Mouse (Mus musculus) kidney, postnatal 0 days (tissue): ENCODE data around the gene Gm5475. TPM values are rescaled to one million over a fixed set of nuclear protein-coding genes. Genes with fewer than 3 reads are reported as not detected.

Experiments
- ATAC-seq: fragments of 200-750 bp; cut with Nextera tagmentation; replicated peaks from 2 replicates; pipeline ENCODE4 v1.8.0; 2017; ENCODE audit warnings: low read depth, moderate number of reproducible peaks, moderate TSS enrichment, moderate library complexity; ENCODE audit not compliant: low FRiP score
- DNase-seq: peaks from one replicate; pipeline ENCODE4 v3.0.0-alpha.2; 2016; ENCODE audit warnings: low spot score
- H3K27ac ChIP-seq: fragments of 300-500 bp; sonication (generic); 2 replicates; pipeline ENCODE4 v1.5.1; 2014; ENCODE audit warnings: mild to moderate bottlenecking
- H3K27me3 ChIP-seq: fragments of 300-500 bp; sonication (generic); 2 replicates; pipeline ENCODE4 v1.6.1; 2014; ENCODE audit warnings: low read length, mixed read lengths; ENCODE audit not compliant: insufficient read depth
- H3K36me3 ChIP-seq: fragments of 300-500 bp; sonication (generic); 2 replicates; pipeline ENCODE4 v1.6.1; 2014; ENCODE audit warnings: low read length, mixed read lengths; ENCODE audit not compliant: insufficient read depth
- H3K4me1 ChIP-seq: fragments of 300-500 bp; sonication (generic); replicated peaks from 2 replicates; pipeline ENCODE4 v1.6.1; 2014; ENCODE audit warnings: antibody characterized with exemption, low read length, mixed read lengths; ENCODE audit not compliant: insufficient read depth
- H3K4me2 ChIP-seq: fragments of 300-500 bp; sonication (generic); 2 replicates; pipeline ENCODE4 v1.6.1; 2014; ENCODE audit warnings: mild to moderate bottlenecking, low read length, moderate library complexity, mixed read lengths
- H3K4me3 ChIP-seq: fragments of 300-500 bp; sonication (generic); replicated peaks from 2 replicates; pipeline ENCODE4 v1.5.1; 2014; ENCODE audit warnings: low read depth, low read length
- H3K9ac ChIP-seq: fragments of 300-500 bp; sonication (generic); 2 replicates; pipeline ENCODE4 v1.6.1; 2014; ENCODE audit warnings: low read depth, low read length
- H3K9me3 ChIP-seq: fragments of 300-500 bp; sonication (generic); replicated peaks from 2 replicates; pipeline ENCODE4 v1.6.1; 2016; ENCODE audit warnings: low read length, inconsistent platforms, mixed read lengths
- CTCF ChIP-seq: IDR thresholded peaks from 2 replicates; pipeline ENCODE4 v1.5.1; 2016; ENCODE audit warnings: antibody characterized with exemption, low read depth, mild to moderate bottlenecking, moderate library complexity
- WGBS: fragments of 180-500 bp; shearing (Covaris S2); extraction: QIAGEN DNeasy Blood & Tissue Kit; methylation state at CpG from one replicate; pipeline ENCODE4 v1.1.7; 2014; 5-methylcytosine and 5-hydroxymethylcytosine counted together
- polyA plus RNA-seq: library from polyadenylated mRNA; unstranded; fragments of >200 nt; fragmentation: Nextera tagmentation; extraction: Ambion mirVana; gene quantifications from 2 replicates; pipeline ENCODE4 v1.2.1, GENCODE M21; 2015

Gene Gm5475
- polyA plus RNA-seq, 1 experiment from 2014 or later: 1.5 TPM

- no peak for ATAC-seq
- no peaks in the 10 kb centered on the region for H3K27me3 ChIP-seq
- no peak overlapping the region for H3K27ac ChIP-seq
- WGBS: 84% methylated on average over 17 of the region's 17 CpGs
- H3K4me2 ChIP-seq: no peak overlapping the region
- H3K36me3 ChIP-seq: no peaks in the 10 kb centered on the region
- H3K4me1 ChIP-seq: no peaks in the 10 kb centered on the region
- H3K4me3 ChIP-seq: no peak overlapping the region
- no peak for TF ChIP-seq CTCF
- DNase-seq: no peak
- H3K9ac ChIP-seq: no peak overlapping the region
- H3K9me3 ChIP-seq: no peaks in the 10 kb centered on the region
Measured at GRCm38 (mm10) chr15:100387544-100388223, 34.3 kb upstream of the Gm5475 start.

DNA sequence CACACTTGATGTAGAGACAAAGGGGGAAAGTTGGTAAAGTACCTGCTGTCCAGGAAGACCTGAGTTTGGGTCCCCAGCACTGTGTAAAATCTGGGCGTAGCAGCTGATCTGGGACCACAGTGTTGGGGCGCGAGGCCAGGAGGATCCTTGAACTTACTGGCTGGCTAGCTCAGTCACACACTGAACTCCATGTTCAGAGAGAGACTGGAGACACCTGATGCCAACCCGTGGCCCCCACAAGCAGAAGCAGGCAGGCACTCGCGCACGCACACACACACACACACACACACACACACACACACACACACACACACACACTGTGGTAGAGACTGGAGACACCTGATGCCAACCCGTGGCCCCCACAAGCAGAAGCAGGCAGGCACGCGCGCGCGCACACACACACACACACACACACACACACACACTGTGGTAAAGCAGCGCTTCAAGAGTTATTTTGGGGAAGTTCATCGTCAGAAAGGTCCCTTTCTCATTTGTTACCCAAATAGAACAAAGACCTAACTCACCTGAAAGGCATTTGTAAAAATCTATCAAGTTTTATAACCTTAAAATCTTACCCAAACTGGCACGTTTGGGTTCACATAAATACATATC lies 33.6 kb upstream of the Gm5475 start:
- H3K27ac ChIP-seq: no peak overlapping the region
- H3K9me3 ChIP-seq: no peaks in the 10 kb centered on the region
- no peak overlapping the region for H3K4me3 ChIP-seq
- H3K4me1 ChIP-seq: no peaks in the 10 kb centered on the region
- 71% methylated on average over 13 of the region's 16 CpGs for WGBS
- no peak overlapping the region for H3K4me2 ChIP-seq
- ATAC-seq: no peak
- no peaks in the 10 kb centered on the region for H3K27me3 ChIP-seq
- no peak overlapping the region for H3K9ac ChIP-seq
- TF ChIP-seq CTCF: no peak
- no peaks in the 10 kb centered on the region for H3K36me3 ChIP-seq
- DNase-seq: no peak

DNA sequence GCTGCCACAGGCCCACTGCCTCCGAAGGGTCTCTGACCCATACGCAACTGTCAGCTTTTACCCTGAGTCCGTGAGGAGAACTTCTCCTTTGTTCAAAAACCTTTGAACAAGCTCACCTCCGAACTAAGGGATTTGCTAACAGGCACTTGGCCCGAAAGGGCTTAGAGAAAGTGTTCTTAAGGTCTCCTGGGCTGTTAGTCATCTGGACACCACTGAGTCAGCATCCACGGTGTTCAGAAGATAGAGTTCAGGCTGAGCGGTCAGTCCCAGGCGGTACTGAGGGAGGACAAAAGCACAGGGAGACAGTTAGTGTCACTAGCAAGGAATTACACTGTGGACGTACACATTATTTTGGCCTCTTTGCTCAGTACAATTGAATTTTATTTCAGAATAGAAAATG lies 33.1 kb upstream of the Gm5475 start:
- no peak for ATAC-seq
- H3K4me3 ChIP-seq: no peak overlapping the region
- H3K36me3 ChIP-seq: peaks cover 2% of the 10 kb centered on the region; the same call in 1 of the 2 replicates
- no peaks in the 10 kb centered on the region for H3K9me3 ChIP-seq
- H3K4me2 ChIP-seq: no peak overlapping the region
- no peak overlapping the region for H3K9ac ChIP-seq
- H3K4me1 ChIP-seq: no peaks in the 10 kb centered on the region
- H3K27ac ChIP-seq: no peak overlapping the region
- 48% methylated on average over 9 of the region's 9 CpGs for WGBS
- peak; percentile 10 for DNase-seq
- TF ChIP-seq CTCF: no peak
- no peaks in the 10 kb centered on the region for H3K27me3 ChIP-seq

DNA sequence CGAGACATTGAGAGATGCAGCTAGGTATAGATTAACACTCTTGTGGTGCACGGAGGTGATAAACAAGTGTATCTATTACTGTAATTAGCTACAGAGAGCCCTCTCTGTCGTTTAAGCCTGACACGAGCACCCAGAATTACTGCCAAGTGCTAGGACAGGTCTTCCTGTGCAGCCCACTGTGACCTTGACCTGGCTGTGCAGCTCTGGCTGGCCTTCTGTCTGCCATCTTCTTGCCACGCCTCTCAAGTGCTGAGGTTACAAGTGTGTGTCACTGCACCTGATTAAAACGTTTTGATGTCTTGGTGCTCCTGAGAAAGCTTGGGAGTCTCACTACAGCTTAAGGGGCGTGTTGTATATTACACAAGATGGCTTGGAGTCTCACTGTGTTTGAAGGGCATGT lies 30.9 kb upstream of the Gm5475 start:
- WGBS: 46% methylated on average over 7 of the region's 7 CpGs
- H3K36me3 ChIP-seq: peaks cover 24% of the 10 kb centered on the region
- ATAC-seq: no peak
- H3K4me3 ChIP-seq: no peak overlapping the region
- no peak overlapping the region for H3K27ac ChIP-seq
- DNase-seq: no peak
- no peaks in the 10 kb centered on the region for H3K9me3 ChIP-seq
- no peak overlapping the region for H3K4me2 ChIP-seq
- H3K9ac ChIP-seq: no peak overlapping the region
- no peaks in the 10 kb centered on the region for H3K27me3 ChIP-seq
- H3K4me1 ChIP-seq: no peaks in the 10 kb centered on the region
- no peak for TF ChIP-seq CTCF

DNA sequence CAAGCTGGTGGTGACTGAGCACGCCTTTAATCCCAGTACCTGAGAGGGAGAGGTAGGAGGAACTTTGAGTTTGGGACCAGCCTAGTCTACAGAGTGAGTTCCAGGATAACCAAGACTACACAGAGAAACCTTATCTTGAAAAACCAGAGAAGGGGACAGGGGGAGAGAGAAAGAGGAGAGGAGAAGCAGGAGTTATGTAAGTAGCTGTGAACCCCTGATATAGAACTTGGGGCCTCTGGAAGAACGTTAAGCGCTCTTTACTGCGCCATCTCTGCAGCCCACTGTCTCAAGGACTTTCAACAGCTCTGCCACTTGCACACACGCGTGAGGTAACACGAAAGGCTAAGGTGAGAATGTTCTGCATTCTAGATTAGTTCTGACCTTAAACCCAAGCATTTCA lies 30.3 kb upstream of the Gm5475 start:
- WGBS: 92% methylated on average over 7 of the region's 7 CpGs
- Histone ChIP-seq H3K27ac (no peak overlapping the region), H3K27me3 (no peaks in the 10 kb centered on the region), H3K4me1 (no peaks in the 10 kb centered on the region), H3K9me3 (no peaks in the 10 kb centered on the region), H3K4me3 (no peak overlapping the region), H3K9ac (no peak overlapping the region), H3K36me3 (peaks cover 29% of the 10 kb centered on the region), H3K4me2 (no peak overlapping the region)
- DNase-seq (no peak), ATAC-seq (no peak)
- no peak for TF ChIP-seq CTCF

GRCm38 (mm10) chr15:100393016-100393415 lies 28.9 kb upstream of the Gm5475 start:
- ATAC-seq (no peak), DNase-seq (no peak)
- no peaks in the 10 kb centered on the region for H3K27me3 ChIP-seq
- no peaks in the 10 kb centered on the region for H3K4me1 ChIP-seq
- H3K4me3 ChIP-seq: no peak overlapping the region
- H3K36me3 ChIP-seq: peaks cover 42% of the 10 kb centered on the region
- TF ChIP-seq CTCF: no peak
- H3K9ac ChIP-seq: no peak overlapping the region
- H3K27ac ChIP-seq: no peak overlapping the region
- H3K9me3 ChIP-seq: no peaks in the 10 kb centered on the region
- no peak overlapping the region for H3K4me2 ChIP-seq
- WGBS: 70% methylated on average over 11 of the region's 11 CpGs

- H3K36me3 ChIP-seq: peaks cover 64% of the 10 kb centered on the region
- peak; percentile 42; the same call in 1 of the 2 replicates for TF ChIP-seq CTCF
- no peak overlapping the region for H3K4me2 ChIP-seq
Measured at GRCm38 (mm10) chr15:100395561-100395960, 26.4 kb upstream of the Gm5475 start.

More at GRCm38 (mm10) chr15:100395561-100395960, 26.4 kb upstream of the Gm5475 start:
- no peak overlapping the region for H3K9ac ChIP-seq
- no peak overlapping the region for H3K4me3 ChIP-seq
- no peaks in the 10 kb centered on the region for H3K27me3 ChIP-seq
- H3K27ac ChIP-seq: no peak overlapping the region
- no peak for ATAC-seq
- H3K9me3 ChIP-seq: no peaks in the 10 kb centered on the region
- no peak for DNase-seq
- WGBS: 99% methylated on average over 3 of the region's 3 CpGs
- no peaks in the 10 kb centered on the region for H3K4me1 ChIP-seq
